Mouse (Mus musculus): ENCODE measurements around the gene Itga9. TPM values are rescaled to one million over a fixed set of nuclear protein-coding genes. Genes with fewer than 3 reads are reported as not detected.

Itga9 gene
- polyA plus RNA-seq, 1 experiment, result 6.2 TPM

- no peaks in the 10 kb centered on the region for H3K27me3 ChIP-seq (ENCODE audit: control insufficient read depth, insufficient read depth, low read length)
- H3K4me3 ChIP-seq (ENCODE audit: control insufficient read depth, low read depth, low read length), result no peak overlapping the region
- H3K27ac ChIP-seq (ENCODE audit: control insufficient read depth, insufficient read depth, low read depth, low read length), result no peak overlapping the region
- no peak for TF ChIP-seq CTCF (IDR thresholded peaks at IDR 0.05; ENCODE audit: control insufficient read depth, insufficient read depth, insufficient replicate concordance, low read depth, low read length)
- TF ChIP-seq POLR2A (IDR thresholded peaks at IDR 0.05; ENCODE audit: control insufficient read depth, low read depth, low read length), result no peak
- no peaks in the 10 kb centered on the region; the same call in 1 of the 2 replicates for H3K4me1 ChIP-seq (ENCODE audit: control insufficient read depth, insufficient read depth, low read length)
- no peaks in the 10 kb centered on the region for H3K36me3 ChIP-seq (ENCODE audit: control insufficient read depth, insufficient read depth, low read length)
Observed at GRCm38 (mm10) chr9:118863528-118863927, 257.0 kb downstream of the Itga9 start.

- Histone ChIP-seq H3K27me3 (ENCODE audit: control insufficient read depth, insufficient read depth, low read length) (no peaks in the 10 kb centered on the region), H3K36me3 (ENCODE audit: control insufficient read depth, insufficient read depth, low read length) (no peaks in the 10 kb centered on the region), H3K4me3 (ENCODE audit: control insufficient read depth, low read depth, low read length) (no peak overlapping the region), H3K27ac (ENCODE audit: control insufficient read depth, insufficient read depth, low read depth, low read length) (no peak overlapping the region), H3K4me1 (ENCODE audit: control insufficient read depth, insufficient read depth, low read length) (peaks cover 6% of the 10 kb centered on the region)
- TF ChIP-seq CTCF (IDR thresholded peaks at IDR 0.05; ENCODE audit: control insufficient read depth, insufficient read depth, insufficient replicate concordance, low read depth, low read length) (no peak), POLR2A (IDR thresholded peaks at IDR 0.05; ENCODE audit: control insufficient read depth, low read depth, low read length) (no peak)
Observed at GRCm38 (mm10) chr9:118866949-118867348, 260.5 kb downstream of the Itga9 start.

DNA sequence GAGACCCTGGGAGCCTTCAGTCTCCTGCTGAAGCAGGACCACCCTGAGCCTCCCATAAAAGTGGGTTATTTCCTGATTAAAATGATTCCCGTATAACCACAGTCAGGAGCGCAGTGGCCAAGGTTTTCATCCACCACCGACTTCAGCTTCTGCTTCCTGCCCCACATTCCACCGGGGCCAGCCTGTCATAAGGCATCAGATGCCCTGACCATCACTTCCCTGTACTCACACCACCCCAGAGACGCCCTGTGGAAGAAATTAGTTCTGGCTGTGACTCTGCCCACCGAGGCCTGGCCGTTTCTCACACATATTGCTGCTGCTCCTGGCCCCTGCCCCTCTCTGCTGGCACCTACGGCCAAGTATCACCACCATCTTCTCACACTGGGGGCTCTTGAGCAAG, 261.4 kb downstream of the Itga9 start:
- TF ChIP-seq CTCF (IDR thresholded peaks at IDR 0.05; ENCODE audit: control insufficient read depth, insufficient read depth, insufficient replicate concordance, low read depth, low read length), result no peak
- TF ChIP-seq POLR2A (IDR thresholded peaks at IDR 0.05; ENCODE audit: control insufficient read depth, low read depth, low read length), result no peak
- Histone ChIP-seq H3K4me1 (ENCODE audit: control insufficient read depth, insufficient read depth, low read length) (peaks cover 9% of the 10 kb centered on the region), H3K27me3 (ENCODE audit: control insufficient read depth, insufficient read depth, low read length) (no peaks in the 10 kb centered on the region), H3K27ac (ENCODE audit: control insufficient read depth, insufficient read depth, low read depth, low read length) (no peak overlapping the region), H3K36me3 (ENCODE audit: control insufficient read depth, insufficient read depth, low read length) (no peaks in the 10 kb centered on the region), H3K4me3 (ENCODE audit: control insufficient read depth, low read depth, low read length) (no peak overlapping the region)

GRCm38 (mm10) chr9:118871089-118871488, 264.6 kb downstream of the Itga9 start:
- no peaks in the 10 kb centered on the region for H3K27me3 ChIP-seq (ENCODE audit: control insufficient read depth, insufficient read depth, low read length)
- H3K36me3 ChIP-seq (ENCODE audit: control insufficient read depth, insufficient read depth, low read length), result no peaks in the 10 kb centered on the region
- H3K27ac ChIP-seq (ENCODE audit: control insufficient read depth, insufficient read depth, low read depth, low read length), result no peak overlapping the region
- H3K4me1 ChIP-seq (ENCODE audit: control insufficient read depth, insufficient read depth, low read length), result peaks cover 12% of the 10 kb centered on the region
- H3K4me3 ChIP-seq (ENCODE audit: control insufficient read depth, low read depth, low read length), result no peak overlapping the region
- TF ChIP-seq POLR2A (IDR thresholded peaks at IDR 0.05; ENCODE audit: control insufficient read depth, low read depth, low read length) (no peak), CTCF (IDR thresholded peaks at IDR 0.05; ENCODE audit: control insufficient read depth, insufficient read depth, insufficient replicate concordance, low read depth, low read length) (peak; percentile 23; the same call in 1 of the 2 replicates)

DNA sequence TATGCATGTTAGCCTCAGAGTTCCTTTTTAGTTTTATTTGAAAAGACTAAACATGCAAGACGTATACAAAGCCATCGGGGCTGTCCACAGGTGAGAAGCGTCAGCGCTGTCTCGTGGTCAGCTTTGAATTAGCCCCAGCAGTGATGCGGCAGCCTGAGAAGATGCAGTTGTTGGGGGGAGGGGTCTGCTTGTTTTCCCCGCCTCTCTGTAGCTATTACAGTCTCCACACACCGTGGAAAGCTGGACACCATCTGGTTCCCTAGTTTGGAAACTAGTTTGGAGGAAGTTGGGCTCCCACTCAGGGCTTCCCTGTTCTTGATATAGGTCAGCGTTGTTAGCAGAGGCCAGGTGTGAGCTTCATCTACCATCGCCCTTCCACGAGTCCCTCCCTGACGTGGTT, 266.5 kb downstream of the Itga9 start:
- peaks cover 12% of the 10 kb centered on the region for H3K4me1 ChIP-seq (ENCODE audit: control insufficient read depth, insufficient read depth, low read length)
- TF ChIP-seq CTCF (IDR thresholded peaks at IDR 0.05; ENCODE audit: control insufficient read depth, insufficient read depth, insufficient replicate concordance, low read depth, low read length) (no peak), POLR2A (IDR thresholded peaks at IDR 0.05; ENCODE audit: control insufficient read depth, low read depth, low read length) (no peak)
- no peak overlapping the region for H3K4me3 ChIP-seq (ENCODE audit: control insufficient read depth, low read depth, low read length)
- H3K27me3 ChIP-seq (ENCODE audit: control insufficient read depth, insufficient read depth, low read length), result no peaks in the 10 kb centered on the region
- H3K36me3 ChIP-seq (ENCODE audit: control insufficient read depth, insufficient read depth, low read length), result no peaks in the 10 kb centered on the region
- H3K27ac ChIP-seq (ENCODE audit: control insufficient read depth, insufficient read depth, low read depth, low read length), result no peak overlapping the region

DNA sequence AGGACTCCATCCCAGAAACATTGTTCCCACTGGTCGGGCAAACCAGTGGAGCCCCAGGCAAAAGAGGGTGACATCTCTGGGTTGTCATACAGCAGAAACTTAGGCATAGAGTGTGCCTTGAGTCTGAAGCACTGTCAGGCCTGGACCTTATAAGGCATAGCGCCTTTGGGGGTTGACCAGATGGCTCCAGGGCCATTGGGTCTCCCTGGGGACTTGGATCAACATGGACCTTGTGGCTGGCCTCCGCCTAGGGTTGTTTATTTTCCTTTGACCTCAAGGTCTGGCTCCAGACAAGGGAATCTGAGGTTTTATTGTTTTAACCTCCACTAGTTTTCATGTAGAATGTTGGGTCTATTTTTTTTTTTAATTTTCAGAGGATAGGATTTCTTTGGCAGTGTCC, 267.1 kb downstream of the Itga9 start:
- peaks cover 12% of the 10 kb centered on the region for H3K4me1 ChIP-seq (ENCODE audit: control insufficient read depth, insufficient read depth, low read length)
- no peak overlapping the region for H3K27ac ChIP-seq (ENCODE audit: control insufficient read depth, insufficient read depth, low read depth, low read length)
- H3K4me3 ChIP-seq (ENCODE audit: control insufficient read depth, low read depth, low read length), result no peak overlapping the region
- no peaks in the 10 kb centered on the region for H3K27me3 ChIP-seq (ENCODE audit: control insufficient read depth, insufficient read depth, low read length)
- H3K36me3 ChIP-seq (ENCODE audit: control insufficient read depth, insufficient read depth, low read length), result no peaks in the 10 kb centered on the region
- TF ChIP-seq POLR2A (IDR thresholded peaks at IDR 0.05; ENCODE audit: control insufficient read depth, low read depth, low read length) (no peak), CTCF (IDR thresholded peaks at IDR 0.05; ENCODE audit: control insufficient read depth, insufficient read depth, insufficient replicate concordance, low read depth, low read length) (no peak)

GRCm38 (mm10) chr9:118875705-118876104, 269.2 kb downstream of the Itga9 start:
- Histone ChIP-seq H3K27me3 (ENCODE audit: control insufficient read depth, insufficient read depth, low read length) (no peaks in the 10 kb centered on the region), H3K36me3 (ENCODE audit: control insufficient read depth, insufficient read depth, low read length) (no peaks in the 10 kb centered on the region), H3K27ac (ENCODE audit: control insufficient read depth, insufficient read depth, low read depth, low read length) (no peak overlapping the region), H3K4me3 (ENCODE audit: control insufficient read depth, low read depth, low read length) (no peak overlapping the region), H3K4me1 (ENCODE audit: control insufficient read depth, insufficient read depth, low read length) (peaks cover 15% of the 10 kb centered on the region)
- no peak for TF ChIP-seq POLR2A (IDR thresholded peaks at IDR 0.05; ENCODE audit: control insufficient read depth, low read depth, low read length)
- TF ChIP-seq CTCF (IDR thresholded peaks at IDR 0.05; ENCODE audit: control insufficient read depth, insufficient read depth, insufficient replicate concordance, low read depth, low read length), result no peak

DNA sequence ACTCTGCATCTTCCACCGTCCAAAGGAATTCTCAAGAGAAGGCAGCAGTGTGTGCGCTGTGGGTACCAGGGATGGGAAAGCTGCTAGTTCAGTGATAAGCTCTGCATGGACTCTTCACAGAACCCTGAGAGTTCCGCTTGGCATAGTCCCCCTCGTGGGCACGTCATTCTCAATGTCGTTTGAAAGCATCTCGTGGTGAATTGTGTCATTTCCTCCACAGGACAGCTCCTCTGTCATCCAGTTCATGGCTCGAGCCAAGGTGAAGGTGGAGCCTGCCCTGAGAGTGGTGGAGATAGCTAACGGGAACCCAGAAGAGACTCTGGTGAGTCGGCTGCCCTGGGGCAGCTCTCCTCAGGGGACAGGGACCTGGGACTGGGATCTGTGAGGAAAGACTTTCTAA, 270.4 kb downstream of the Itga9 start:
- TF ChIP-seq POLR2A (IDR thresholded peaks at IDR 0.05; ENCODE audit: control insufficient read depth, low read depth, low read length) (no peak), CTCF (IDR thresholded peaks at IDR 0.05; ENCODE audit: control insufficient read depth, insufficient read depth, insufficient replicate concordance, low read depth, low read length) (no peak)
- Histone ChIP-seq H3K4me1 (ENCODE audit: control insufficient read depth, insufficient read depth, low read length) (peaks cover 10% of the 10 kb centered on the region), H3K4me3 (ENCODE audit: control insufficient read depth, low read depth, low read length) (no peak overlapping the region)

More for the DNA sequence above, 270.4 kb downstream of the Itga9 start:
- Histone ChIP-seq H3K36me3 (ENCODE audit: control insufficient read depth, insufficient read depth, low read length) (no peaks in the 10 kb centered on the region), H3K27me3 (ENCODE audit: control insufficient read depth, insufficient read depth, low read length) (no peaks in the 10 kb centered on the region), H3K27ac (ENCODE audit: control insufficient read depth, insufficient read depth, low read depth, low read length) (no peak overlapping the region)
